Mouse (Mus musculus) liver, embryonic 14 days (tissue): ENCODE data around the gene Mtmr10. TPM values are rescaled to one million over a fixed set of nuclear protein-coding genes. Genes with fewer than 3 reads are reported as not detected.

Experiments used
- polyA plus RNA-seq: library from polyadenylated mRNA; depleted of rRNA; stranded (reverse); fragments of >200 nt; gene quantifications from 2 replicates; pipeline ENCODE4 v1.2.3, GENCODE M21; 2012; rRNA removed

Mtmr10 gene
- 1.2 and 1.5 TPM in 2 replicates for polyA plus RNA-seq

GRCm38 (mm10) chr7:64287414-64288091 is at the start of gene Mtmr10:
Mtmr10 (plus strand) TSS chr7:64287653.

GRCm38 (mm10) chr7:64373830-64374562 is 86.5 kb downstream of the Mtmr10 start, which contains the start of gene Fan1:
Fan1 (minus strand) TSS chr7:64374095.

Other genes starting within 250 kb of the Mtmr10 start
- gene Trpm1, start 133.8 kb upstream of the Mtmr10 start, polyA plus RNA-seq: not detected in 2 replicates
- gene Fan1, start 86.4 kb downstream of the Mtmr10 start, polyA plus RNA-seq: 0.94 and 1.1 TPM in 2 replicates
- 16.8 and 17.4 TPM in 2 replicates for gene Mphosph10, start 104.6 kb downstream of the Mtmr10 start, polyA plus RNA-seq
- 24.9 and 25.5 TPM in 2 replicates for gene Mcee, start 105.0 kb downstream of the Mtmr10 start, polyA plus RNA-seq
- gene Apba2, start 214.1 kb downstream of the Mtmr10 start, polyA plus RNA-seq: 0.02 and 0.06 TPM in 2 replicates